Mouse (Mus musculus) duodenum, adult 2 months (tissue): Measurements from ENCODE around the gene Gprasp2. TPM values are rescaled to one million over a fixed set of nuclear protein-coding genes. Genes with fewer than 3 reads are reported as not detected.

Experiments used
- polyA plus RNA-seq: library from polyadenylated mRNA; depleted of rRNA; stranded (reverse); fragments of >200 nt; gene quantifications from 2 replicates; pipeline ENCODE4 v1.2.3, GENCODE M21; 2012; ENCODE audit warnings: low replicate concordance; rRNA removed

Gene Gprasp2
- 0.18 and 2.4 TPM in 2 replicates for polyA plus RNA-seq

DNA sequence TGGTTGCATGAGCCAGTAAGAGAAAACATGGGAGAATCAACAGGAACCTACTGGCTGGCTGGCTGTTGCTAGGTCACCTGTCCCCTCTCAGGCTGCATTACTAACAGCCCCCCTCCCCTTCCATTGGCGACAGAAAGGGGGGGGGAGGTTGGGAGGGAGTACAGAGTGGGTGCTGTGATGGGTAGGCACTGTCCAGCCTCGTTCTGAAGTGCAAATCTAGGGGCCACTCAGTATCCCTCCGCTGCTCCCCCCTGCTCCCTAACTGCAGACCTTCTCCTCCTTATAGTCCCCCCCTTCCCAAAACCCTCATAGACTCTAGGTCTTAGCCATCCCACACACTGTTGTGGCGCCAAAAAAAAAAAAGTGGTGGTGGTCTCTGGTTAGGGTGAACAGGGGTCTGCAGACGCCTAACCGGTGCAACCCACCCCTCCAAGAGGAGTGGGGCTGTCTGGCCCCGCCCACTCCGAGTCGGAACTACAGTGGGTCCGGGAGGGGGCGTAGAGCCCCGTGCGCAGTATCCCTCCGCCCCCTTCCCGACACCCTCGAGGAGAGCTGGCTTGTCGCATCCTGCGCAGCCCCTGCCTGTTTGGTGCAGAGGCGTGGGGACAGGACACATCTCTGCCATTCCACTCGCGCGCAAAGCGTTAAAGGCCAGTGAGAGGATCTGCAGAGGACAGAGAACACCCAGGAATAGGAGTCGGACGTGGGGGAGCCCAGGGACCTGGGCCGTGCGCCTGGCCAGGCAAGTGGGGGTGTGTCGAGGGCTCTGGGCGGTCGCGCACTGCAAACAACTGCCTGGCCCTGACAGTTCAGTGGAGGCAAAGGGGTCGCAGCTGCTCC is at the start of gene Gprasp2:
Gprasp2 (plus strand) TSS at position 514 of the 840 bp plus-strand sequence.

GRCm38 (mm10) chrX:135797212-135797644 is 41.6 kb upstream of the Gprasp2 start, which contains the start of gene Bhlhb9:
Bhlhb9 (plus strand) TSS chrX:135797594.

Other genes starting within 250 kb of the Gprasp2 start
- 0.06 TPM in 1 of 2 replicates, not detected in the other for gene Nxf7, start 240.3 kb upstream of the Gprasp2 start, polyA plus RNA-seq
- not detected in 2 replicates for gene Prame, start 211.3 kb upstream of the Gprasp2 start, polyA plus RNA-seq
- gene Tcp11x2, start 145.2 kb upstream of the Gprasp2 start, polyA plus RNA-seq, result not detected in 2 replicates
- gene Tmsb15a, start 113.8 kb upstream of the Gprasp2 start, polyA plus RNA-seq, result not detected in 2 replicates
- 0.08 and 0.18 TPM in 2 replicates for gene Armcx5, start 96.3 kb upstream of the Gprasp2 start, polyA plus RNA-seq
- gene Gprasp1, start 96.3 kb upstream of the Gprasp2 start, polyA plus RNA-seq, result 1.6 and 10.2 TPM in 2 replicates
- gene Bhlhb9, start 41.4 kb upstream of the Gprasp2 start, polyA plus RNA-seq, result 0.26 and 0.46 TPM in 2 replicates
- gene Arxes2, start 154.8 kb downstream of the Gprasp2 start, polyA plus RNA-seq, result 1.1 and 1.2 TPM in 2 replicates
- gene Arxes1, start 194.3 kb downstream of the Gprasp2 start, polyA plus RNA-seq, result 0.31 and 0.57 TPM in 2 replicates
- gene Bex2, start 229.2 kb downstream of the Gprasp2 start, polyA plus RNA-seq, result 0.82 and 1.0 TPM in 2 replicates
- gene Nxf3, start 246.2 kb downstream of the Gprasp2 start, polyA plus RNA-seq, result not detected in 2 replicates